Mouse (Mus musculus) neural tube, embryonic 14.5 days (tissue): ENCODE data around the gene Psma1. TPM values are rescaled to one million over a fixed set of nuclear protein-coding genes. Genes with fewer than 3 reads are reported as not detected.
A peak's percentile ranks its signal among the peaks of the same experiment; 100 is the strongest.

Experiments used
- ATAC-seq: fragments of 200-750 bp; cut with Nextera tagmentation; 2 replicates; pipeline ENCODE4 v1.8.0; 2017; ENCODE audit warnings: low read depth, mild to moderate bottlenecking, moderate TSS enrichment, moderate library complexity
- H3K27ac ChIP-seq: fragments of 300-500 bp; sonication (generic); 2 replicates; pipeline ENCODE4 v1.5.1; 2014; ENCODE audit warnings: low read depth, mild to moderate bottlenecking, control low read depth, low read length, moderate library complexity, mixed read lengths
- H3K27me3 ChIP-seq: fragments of 300-500 bp; sonication (generic); 2 replicates; pipeline ENCODE4 v1.6.1; 2014; ENCODE audit warnings: low read length; ENCODE audit not compliant: control insufficient read depth, insufficient read depth
- H3K36me3 ChIP-seq: fragments of 300-500 bp; sonication (generic); 2 replicates; pipeline ENCODE4 v1.6.1; 2014; ENCODE audit warnings: low read length, mixed read lengths; ENCODE audit not compliant: control insufficient read depth, insufficient read depth
- H3K4me1 ChIP-seq: fragments of 300-500 bp; sonication (generic); 2 replicates; pipeline ENCODE4 v1.6.1; 2014; ENCODE audit warnings: low read length; ENCODE audit not compliant: control insufficient read depth, insufficient read depth
- H3K4me2 ChIP-seq: fragments of 300-500 bp; sonication (generic); 2 replicates; pipeline ENCODE4 v1.6.1; 2014; ENCODE audit warnings: mild to moderate bottlenecking, low read depth, low read length, control low read depth
- H3K4me3 ChIP-seq: fragments of 300-500 bp; sonication (generic); 2 replicates; pipeline ENCODE4 v1.5.1; 2014; ENCODE audit warnings: low read depth, low read length, control low read depth, mixed read lengths
- H3K9ac ChIP-seq: fragments of 300-500 bp; sonication (generic); replicated peaks from 2 replicates; pipeline ENCODE4 v1.6.1; 2014; ENCODE audit warnings: low read depth, mild to moderate bottlenecking, control low read depth, low read length, mixed read lengths
- H3K9me3 ChIP-seq: fragments of 300-500 bp; sonication (generic); 2 replicates; pipeline ENCODE4 v1.6.1; 2016; ENCODE audit warnings: low read length; ENCODE audit not compliant: control insufficient read depth
- WGBS: fragments of 180-500 bp; shearing (Covaris S2); extraction: QIAGEN DNeasy Blood & Tissue Kit; methylation state at CpG from one replicate; pipeline ENCODE4 v1.1.7; 2014; 5-methylcytosine and 5-hydroxymethylcytosine counted together
- polyA plus RNA-seq: library from polyadenylated mRNA; unstranded; fragments of >200 nt; fragmentation: Nextera tagmentation; extraction: Ambion mirVana; gene quantifications from 2 replicates; pipeline ENCODE4 v1.2.1, GENCODE M21; 2014

Psma1 gene
- polyA plus RNA-seq, 1 experiment from 2014 or later: 373 TPM

- Histone ChIP-seq H3K27ac (no peak overlapping the region), H3K9ac (no peak overlapping the region), H3K4me2 (no peak overlapping the region), H3K36me3 (no peaks in the 10 kb centered on the region), H3K9me3 (no peaks in the 10 kb centered on the region), H3K4me1 (no peaks in the 10 kb centered on the region), H3K4me3 (no peak overlapping the region), H3K27me3 (no peaks in the 10 kb centered on the region)
- ATAC-seq: no peak
- 93% methylated on average over 14 of the region's 14 CpGs for WGBS
Observed at GRCm38 (mm10) chr7:114284296-114284910, 8.5 kb upstream of the Psma1 start.

GRCm38 (mm10) chr7:114283006-114283405 is 7.1 kb upstream of the Psma1 start:
- Histone ChIP-seq H3K27ac (no peak overlapping the region), H3K9ac (no peak overlapping the region), H3K4me1 (no peaks in the 10 kb centered on the region), H3K36me3 (no peaks in the 10 kb centered on the region), H3K27me3 (no peaks in the 10 kb centered on the region), H3K4me2 (no peak overlapping the region), H3K9me3 (no peaks in the 10 kb centered on the region), H3K4me3 (no peak overlapping the region)
- 83% methylated on average over 9 of the region's 9 CpGs for WGBS
- no peak for ATAC-seq

GRCm38 (mm10) chr7:114281671-114282070 is 5.8 kb upstream of the Psma1 start:
- H3K9me3 ChIP-seq: no peaks in the 10 kb centered on the region
- no peaks in the 10 kb centered on the region for H3K36me3 ChIP-seq
- H3K27me3 ChIP-seq: no peaks in the 10 kb centered on the region
- 60% methylated on average over 3 of the region's 3 CpGs for WGBS
- no peak for ATAC-seq
- no peak overlapping the region for H3K27ac ChIP-seq
- no peaks in the 10 kb centered on the region for H3K4me1 ChIP-seq
- H3K9ac ChIP-seq: no peak overlapping the region
- H3K4me2 ChIP-seq: no peak overlapping the region
- H3K4me3 ChIP-seq: no peak overlapping the region

- Histone ChIP-seq H3K9ac (peak overlapping the region; percentile 87), H3K4me2 (peak overlapping the region; percentile 92), H3K4me1 (peaks cover 9% of the 10 kb centered on the region; the same call in 1 of the 2 replicates), H3K27me3 (no peaks in the 10 kb centered on the region; the same call in 1 of the 2 replicates), H3K27ac (peak overlapping the region; percentile 69), H3K36me3 (peaks cover 7% of the 10 kb centered on the region), H3K4me3 (peak overlapping the region; percentile 84), H3K9me3 (no peaks in the 10 kb centered on the region)
- 2% methylated on average over 21 of the region's 24 CpGs for WGBS
- ATAC-seq: peak; percentile 49; the same call in 1 of the 2 replicates
Observed at GRCm38 (mm10) chr7:114275372-114276004, 430 bp downstream of the Psma1 start.

GRCm38 (mm10) chr7:114268446-114268845 is 7.5 kb downstream of the Psma1 start:
- Histone ChIP-seq H3K9me3 (no peaks in the 10 kb centered on the region), H3K9ac (no peak overlapping the region), H3K36me3 (peaks cover 52% of the 10 kb centered on the region), H3K27me3 (no peaks in the 10 kb centered on the region), H3K4me1 (no peaks in the 10 kb centered on the region), H3K27ac (no peak overlapping the region), H3K4me2 (no peak overlapping the region), H3K4me3 (no peak overlapping the region)
- ATAC-seq: no peak
- WGBS: 94% methylated on average over 5 of the region's 5 CpGs

GRCm38 (mm10) chr7:114253885-114254833 is 21.8 kb downstream of the Psma1 start, which contains the start of gene Copb1:
Gene Copb1, minus strand, starts transcription at chr7:114254711.
- Histone ChIP-seq H3K27ac (peak within 1 kb of the TSS; percentile 31; the same call in 1 of the 2 replicates), H3K36me3 (peaks cover 14% of the 10 kb centered on the region), H3K9me3 (no peaks in the 10 kb centered on the region), H3K4me1 (no peaks in the 10 kb centered on the region), H3K27me3 (no peaks in the 10 kb centered on the region), H3K9ac (peak within 1 kb of the TSS; percentile 85), H3K4me2 (peak within 1 kb of the TSS; percentile 65), H3K4me3 (peak within 1 kb of the TSS; percentile 80)
- peak; percentile 100 for ATAC-seq
- 2% methylated on average over 73 of the region's 75 CpGs for WGBS

GRCm38 (mm10) chr7:114251684-114252083 is 24.2 kb downstream of the Psma1 start:
- no peak for ATAC-seq
- Histone ChIP-seq H3K27ac (no peak overlapping the region), H3K4me1 (no peaks in the 10 kb centered on the region), H3K9me3 (no peaks in the 10 kb centered on the region), H3K36me3 (peaks cover 32% of the 10 kb centered on the region), H3K4me2 (no peak overlapping the region), H3K27me3 (no peaks in the 10 kb centered on the region), H3K4me3 (no peak overlapping the region), H3K9ac (no peak overlapping the region)
- 87% methylated on average over 3 of the region's 3 CpGs for WGBS

- Histone ChIP-seq H3K4me2 (no peak overlapping the region), H3K27me3 (no peaks in the 10 kb centered on the region), H3K9ac (no peak overlapping the region), H3K36me3 (peaks cover 59% of the 10 kb centered on the region), H3K4me1 (no peaks in the 10 kb centered on the region), H3K4me3 (no peak overlapping the region), H3K9me3 (no peaks in the 10 kb centered on the region), H3K27ac (no peak overlapping the region)
- 92% methylated on average over 7 of the region's 7 CpGs for WGBS
- ATAC-seq: no peak
Observed at GRCm38 (mm10) chr7:114233980-114234379, 41.9 kb downstream of the Psma1 start.
